Comparison of ENCODE assay signal across 13 mouse cellular contexts in genomic region chr14:72241872-72242271, GRCm38 (mm10).
A peak's percentile ranks its signal among the peaks of the same experiment; 100 is the strongest.
DNase-seq lines count a peak whose midpoint lies in the region.
"Had no signal": no experiment of that assay in that cellular context is flagged by ENCODE, and none has a peak within 500 bp of the region (broad histone marks: within the 10 kb centered on the region; RNA-seq: fewer than 3 reads in every experiment).

No protein-coding gene starts in this region.

- peak; percentile 11 to 43 for DNase-seq in cerebellum, postnatal 10 days
- no peak for DNase-seq in cerebellum, postnatal 4 days (ENCODE audit: low spot score in 2 of 2)
- peak; percentile 13 to 26 for DNase-seq in left cerebral cortex, adult 18-20 months (ENCODE audit: low spot score in 2 of 2)
- DNase-seq in left cerebral cortex, postnatal 36 days (ENCODE audit: low spot score in 2 of 2) = no peak
- peak; percentile 21 to 38 for DNase-seq in right cerebral cortex, adult 2 months (ENCODE audit: low spot score in 2 of 2)
- DNase-seq in right cerebral cortex, postnatal 14 days = no peak
- DNase-seq in thymus, postnatal 36 days = no peak
- DNase-seq: adrenal gland, postnatal 10 days; B cell, adult 2 months; cerebellum, adult 18-20 months; cerebellum, adult 9-11 months; gastrocnemius, adult 2 months; gastrocnemius, postnatal 25 days had no signal

- intact Hi-C loops in left cerebral cortex, postnatal 36 days (cut with DNase I) = no loop called here

Comparison
In these comparisons a context has a peak if more than half of its experiments do, and no peak if none do; other contexts are left out.
1. DNase-seq: peak in cerebellum, postnatal 10 days (2 of 2), left cerebral cortex, adult 18-20 months (2 of 2) and right cerebral cortex, adult 2 months (2 of 2); none in cerebellum, postnatal 4 days (0 of 2), left cerebral cortex, postnatal 36 days (0 of 2), right cerebral cortex, postnatal 14 days (single experiment) and thymus, postnatal 36 days (0 of 2).